Mouse (Mus musculus): ENCODE results near the gene Tsfm.

The Tsfm gene

DNA sequence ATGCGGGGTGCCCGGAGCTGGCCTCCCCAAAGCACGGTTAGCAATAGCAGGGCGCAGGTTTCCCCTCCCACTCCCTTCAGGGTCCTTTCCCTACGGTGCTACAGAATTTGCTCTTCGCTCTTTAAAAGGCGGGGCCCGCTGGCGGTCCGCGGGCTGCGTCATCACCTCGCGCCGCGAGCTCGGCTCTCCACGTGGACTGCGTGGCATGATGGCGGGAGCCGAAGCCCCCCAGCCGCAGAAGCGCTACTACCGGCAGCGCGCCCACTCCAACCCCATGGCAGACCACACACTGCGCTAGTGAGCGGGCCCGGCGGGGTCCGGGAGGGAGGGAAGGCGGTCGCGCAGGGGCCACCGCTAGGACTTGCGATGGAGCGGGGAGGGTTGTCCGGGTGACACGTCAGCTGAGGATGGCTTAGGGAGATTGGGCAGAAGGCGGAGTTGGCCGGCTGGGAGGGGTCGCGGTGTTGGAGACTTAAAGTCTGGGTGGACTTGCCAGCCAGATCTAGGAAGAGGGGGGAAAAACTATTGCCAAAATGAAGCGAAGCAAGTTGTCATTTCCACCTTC lies 11.2 kb upstream of the Tsfm start:
- peak; percentile 94 for DNase-seq (ENCODE audit: low read depth, low spot score)

DNA sequence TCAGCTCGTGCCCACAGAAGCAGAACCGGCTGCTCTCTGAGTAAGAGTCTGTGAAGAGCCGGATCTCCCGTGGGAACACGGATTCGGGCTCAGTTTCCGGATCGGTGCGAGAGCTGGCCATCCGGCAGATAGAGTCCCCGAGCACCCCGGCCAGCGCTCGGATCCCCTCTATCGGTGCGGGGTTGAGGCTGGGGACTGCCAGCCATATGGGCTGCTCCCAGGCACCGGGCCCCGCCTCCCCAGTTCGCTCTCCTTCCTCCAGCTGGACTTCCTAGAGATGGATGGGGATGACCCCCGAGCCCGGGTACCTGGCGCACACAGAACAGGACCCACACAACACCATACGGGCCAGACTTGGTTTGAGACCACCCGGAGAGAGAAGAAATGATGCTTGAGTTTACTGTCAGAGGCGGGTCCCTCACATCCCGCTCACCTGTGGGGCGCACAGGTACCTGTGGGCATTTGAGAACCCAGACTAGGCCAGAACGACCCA lies 10.7 kb upstream of the Tsfm start, which contains the start of the genes Mettl1 and Eef1akmt3:
Mettl1 (plus strand) TSS at position 141 of the 493 bp plus-strand sequence.
Eef1akmt3 (minus strand) TSS at position 240 of the 493 bp plus-strand sequence.
- DNase-seq (ENCODE audit: low read depth, low spot score): no peak

DNA sequence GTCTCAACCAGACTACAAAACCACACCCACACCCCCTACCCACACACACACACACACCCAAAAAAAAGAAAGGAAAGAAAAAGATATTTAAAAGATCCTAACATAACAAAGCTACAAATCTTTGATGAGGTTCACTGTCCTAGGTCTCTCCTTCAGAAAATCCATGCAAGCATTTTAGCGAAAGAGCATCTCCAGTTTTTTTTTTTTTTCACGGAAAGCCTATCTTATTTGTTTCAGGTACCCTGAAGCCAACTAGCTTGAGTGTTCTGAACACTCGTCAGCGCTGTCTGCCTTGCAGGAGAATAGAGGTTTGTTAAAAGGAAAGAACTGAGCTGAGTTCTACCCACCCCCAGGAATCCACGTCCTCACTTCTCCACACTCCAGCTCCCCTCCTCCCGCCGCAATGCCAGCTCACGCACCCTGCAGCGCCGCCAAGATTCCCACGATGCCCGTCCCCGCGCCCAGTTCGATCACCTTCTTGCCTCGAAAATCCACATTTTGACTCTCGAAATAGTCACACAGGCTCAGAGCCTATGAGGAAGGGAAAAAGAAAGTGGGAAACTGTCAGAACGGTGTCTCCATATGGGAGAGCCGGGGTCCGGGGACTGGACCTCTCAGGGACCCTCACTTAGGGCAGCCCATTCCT lies 10.1 kb upstream of the Tsfm start:
- DNase-seq (ENCODE audit: low read depth, low spot score): no peak

DNA sequence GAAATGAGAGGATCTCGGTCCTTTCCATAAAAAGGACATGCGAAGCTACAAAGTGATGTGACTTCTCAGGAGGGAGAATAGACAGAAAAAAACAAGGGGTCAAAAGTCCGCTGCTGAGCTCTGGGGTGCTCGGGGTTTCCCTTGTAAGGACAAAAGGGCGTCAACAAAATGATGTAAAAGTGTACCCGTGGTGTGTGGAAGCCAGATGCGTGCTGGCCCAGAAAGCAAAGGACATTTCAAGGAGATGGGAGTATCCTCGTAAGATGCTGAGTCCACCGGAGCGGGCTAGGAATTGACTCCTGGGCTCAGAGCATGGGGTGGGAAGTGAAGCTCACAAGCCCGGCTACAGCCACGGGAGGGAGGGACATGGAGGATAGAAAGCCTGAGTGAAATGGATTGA lies 7.0 kb upstream of the Tsfm start:
- no peak for DNase-seq (ENCODE audit: low read depth, low spot score)

DNA sequence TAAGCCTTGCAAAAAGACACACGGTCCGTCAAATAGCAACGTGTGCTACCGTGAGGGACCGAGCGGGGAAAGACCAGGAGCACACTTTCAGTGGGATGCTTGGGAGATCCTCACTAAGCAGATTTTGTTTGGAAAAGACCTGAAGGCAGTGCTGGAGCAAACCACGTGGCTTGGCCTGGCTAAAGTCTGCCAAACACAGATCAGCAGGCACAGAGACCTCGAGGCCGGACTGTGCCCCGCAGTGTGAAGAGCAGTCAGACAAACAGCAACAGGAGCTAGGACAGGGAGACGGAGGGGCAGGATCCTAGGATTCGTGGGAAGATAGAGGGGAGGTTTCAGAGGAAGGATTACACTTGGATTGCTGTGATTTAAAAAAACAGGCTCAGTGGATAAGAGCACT lies 5.6 kb upstream of the Tsfm start:
- no peak for DNase-seq (ENCODE audit: low read depth, low spot score)

DNA sequence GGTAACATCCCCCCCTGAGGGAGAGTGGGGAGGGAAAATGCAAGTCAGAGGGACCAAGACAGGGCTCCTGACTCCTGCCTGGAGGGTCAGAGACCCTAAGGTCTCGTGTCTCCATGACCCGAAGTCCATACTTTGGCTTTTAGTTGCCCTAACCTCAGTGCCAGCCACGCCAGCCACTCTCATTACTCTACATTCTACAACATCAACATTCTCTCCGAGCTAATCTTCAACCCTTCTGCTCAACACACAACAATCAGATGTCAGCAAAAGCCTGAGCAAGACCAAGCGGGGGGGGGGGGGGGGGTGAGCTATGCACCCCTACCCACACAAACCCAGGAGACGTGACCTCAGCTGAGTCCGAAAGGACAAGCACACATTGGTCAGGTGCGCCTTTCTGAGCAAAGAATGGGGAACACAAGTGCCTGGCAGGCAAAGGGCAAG lies 2.7 kb upstream of the Tsfm start:
- DNase-seq (ENCODE audit: low read depth, low spot score): no peak

DNA sequence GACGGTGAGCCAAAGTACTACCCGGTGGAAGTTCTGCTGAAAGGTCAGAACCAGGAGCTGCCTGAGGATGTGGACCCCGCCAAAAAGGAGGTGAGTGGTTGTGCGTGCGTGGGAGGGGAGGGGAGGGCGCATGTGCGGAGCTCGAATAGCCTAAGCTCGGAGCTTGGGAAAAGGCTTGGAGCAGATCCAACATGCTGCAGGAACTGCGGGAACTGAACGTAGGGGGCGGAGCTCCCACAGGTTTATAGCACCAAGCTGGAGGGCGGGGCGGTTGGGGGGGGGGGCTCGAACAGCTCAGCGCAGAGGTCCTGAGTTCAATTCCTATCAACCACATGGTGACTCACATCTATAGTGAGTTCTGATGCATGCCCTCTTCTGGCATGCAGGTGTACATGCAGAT lies 12.2 kb downstream of the Tsfm start:
- DNase-seq (ENCODE audit: low read depth, low spot score): peak; percentile 68

DNA sequence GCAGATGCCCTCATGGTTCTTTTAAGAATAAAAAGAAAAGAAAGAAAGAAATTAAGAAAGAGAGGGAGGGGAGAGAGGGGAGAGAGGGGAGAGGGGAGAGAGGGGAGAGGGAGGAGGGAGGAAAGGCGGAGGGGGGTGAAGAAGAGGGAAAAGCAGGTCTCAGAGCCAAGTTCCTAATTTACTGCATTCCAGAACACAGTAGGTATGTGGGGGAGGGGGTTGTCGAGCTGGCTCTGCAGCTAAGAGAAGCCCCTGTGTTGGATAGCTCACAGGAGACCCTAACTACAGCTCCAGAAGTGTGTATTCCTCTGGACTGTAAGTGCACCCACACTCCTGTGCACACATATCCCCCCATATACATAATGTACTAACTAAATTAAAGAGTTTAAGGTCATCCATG lies 13.6 kb downstream of the Tsfm start:
- no peak for DNase-seq (ENCODE audit: low read depth, low spot score)

DNA sequence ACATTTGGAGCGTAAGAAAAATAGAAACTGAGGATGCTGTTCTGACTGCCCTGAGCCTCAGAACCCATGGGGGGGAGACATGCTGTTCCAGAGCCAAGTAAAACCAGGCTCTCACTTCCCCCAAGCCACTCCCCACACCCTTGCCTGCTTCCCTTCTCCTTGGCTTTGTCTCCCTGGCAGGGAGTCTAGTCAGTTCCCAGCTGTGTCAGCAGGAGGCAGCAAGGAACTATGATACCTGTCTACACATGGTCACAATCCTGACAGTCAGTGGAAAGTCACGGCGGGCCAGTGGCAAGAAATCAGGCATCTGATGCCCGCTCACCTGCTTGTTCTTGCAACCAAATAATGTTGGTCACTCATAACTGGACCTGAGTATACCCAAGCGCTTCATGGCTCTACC lies 14.2 kb downstream of the Tsfm start:
- peak; percentile 74 for DNase-seq (ENCODE audit: low read depth, low spot score)

DNA sequence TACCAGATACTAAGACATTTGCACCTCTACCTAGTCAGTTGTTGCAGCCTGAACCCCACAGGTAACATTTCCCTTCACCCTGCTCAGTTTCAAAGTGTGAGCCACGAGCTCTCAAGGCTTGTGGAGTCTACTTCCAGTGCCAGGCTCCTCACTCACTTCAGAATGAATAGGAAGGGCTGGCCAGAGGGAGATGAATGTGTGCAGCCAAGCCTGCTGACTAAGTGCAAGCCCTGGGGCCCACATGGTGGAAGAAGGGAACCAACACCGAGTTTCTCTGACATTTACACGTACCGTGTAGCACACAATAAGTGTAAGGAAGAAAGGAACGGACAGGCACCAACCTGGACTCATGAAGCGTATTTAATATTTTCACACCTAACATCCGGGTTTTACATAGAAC lies 26.8 kb downstream of the Tsfm start:
- DNase-seq (ENCODE audit: low read depth, low spot score): no peak

DNA sequence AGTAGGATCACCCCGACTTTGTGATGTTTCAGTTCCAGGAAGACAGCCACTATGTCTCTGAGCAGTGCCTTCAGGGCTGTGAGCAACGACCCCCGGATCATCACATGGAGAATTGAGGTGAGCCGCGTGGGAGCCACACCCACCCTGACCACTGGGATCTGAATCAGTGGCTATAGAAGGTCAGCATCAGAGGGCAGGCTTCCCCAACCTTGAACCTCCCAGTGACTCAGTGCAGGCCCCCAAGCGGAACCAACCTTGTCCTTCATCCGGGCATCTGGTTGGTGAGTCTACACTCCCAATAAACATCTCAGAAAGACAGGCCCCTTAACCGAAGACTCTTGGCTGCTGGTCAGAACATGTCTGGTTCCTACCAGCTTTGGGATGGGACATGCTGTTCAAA lies 27.3 kb downstream of the Tsfm start:
- no peak for DNase-seq (ENCODE audit: low read depth, low spot score)

DNA sequence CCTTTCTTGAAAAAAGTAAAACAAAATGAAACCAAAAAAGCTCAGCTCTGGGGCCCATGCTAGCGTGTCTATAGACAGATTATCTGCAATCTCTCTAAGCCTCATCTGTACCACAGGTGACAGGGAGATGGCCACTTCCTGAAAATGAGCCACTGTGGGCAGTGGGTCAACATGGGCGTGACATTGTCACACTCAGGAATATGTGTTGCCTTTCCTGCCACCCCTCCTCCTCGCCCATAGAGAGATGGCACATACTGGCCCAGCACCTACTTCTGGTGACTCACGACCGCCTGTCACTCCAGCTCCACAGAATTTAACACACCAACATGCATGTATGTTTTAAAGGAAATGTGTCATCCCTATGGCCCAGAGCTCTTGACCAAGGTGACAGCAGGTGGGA lies 27.9 kb downstream of the Tsfm start:
- DNase-seq (ENCODE audit: low read depth, low spot score): no peak

DNA sequence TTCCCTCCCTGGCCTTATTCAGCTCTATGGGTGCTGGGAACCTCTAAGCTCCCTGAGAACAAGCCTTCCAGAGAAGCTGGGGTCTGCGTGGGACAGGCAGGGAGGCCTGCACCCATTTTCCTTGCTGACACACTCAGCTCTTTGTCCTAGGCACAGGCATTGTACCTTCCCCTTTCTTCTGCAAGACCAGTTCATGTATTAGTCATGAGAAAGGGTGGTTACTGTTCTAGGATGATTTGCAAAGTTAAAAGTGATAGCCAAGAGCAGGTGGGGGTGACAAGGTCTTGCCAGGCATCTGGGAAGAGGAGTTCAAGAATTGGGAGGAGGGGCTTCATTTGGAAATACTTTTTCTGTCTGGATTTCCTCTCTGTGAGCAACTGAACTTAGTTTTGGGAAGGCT lies 28.6 kb downstream of the Tsfm start:
- no peak for DNase-seq (ENCODE audit: low read depth, low spot score)

DNA sequence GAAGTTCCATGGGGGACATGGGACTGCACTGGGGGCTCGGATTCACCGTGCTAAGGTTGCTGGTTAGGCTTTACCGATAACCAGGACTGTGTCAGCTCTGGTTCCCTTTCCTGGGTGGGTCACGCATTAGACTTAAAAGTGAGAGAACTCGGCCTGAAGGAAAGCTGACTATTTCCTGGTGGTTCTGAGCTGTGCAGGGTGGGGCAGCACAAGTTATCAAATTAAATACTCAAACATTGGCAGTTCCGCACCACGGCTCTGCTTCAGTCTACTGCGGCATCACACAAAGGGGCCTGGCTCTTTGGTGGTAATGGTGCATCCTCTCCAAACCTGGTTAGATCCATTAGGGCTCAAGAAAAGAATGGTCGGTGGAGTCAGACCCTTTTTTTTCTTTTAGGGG lies 29.3 kb downstream of the Tsfm start:
- DNase-seq (ENCODE audit: low read depth, low spot score): no peak

DNA sequence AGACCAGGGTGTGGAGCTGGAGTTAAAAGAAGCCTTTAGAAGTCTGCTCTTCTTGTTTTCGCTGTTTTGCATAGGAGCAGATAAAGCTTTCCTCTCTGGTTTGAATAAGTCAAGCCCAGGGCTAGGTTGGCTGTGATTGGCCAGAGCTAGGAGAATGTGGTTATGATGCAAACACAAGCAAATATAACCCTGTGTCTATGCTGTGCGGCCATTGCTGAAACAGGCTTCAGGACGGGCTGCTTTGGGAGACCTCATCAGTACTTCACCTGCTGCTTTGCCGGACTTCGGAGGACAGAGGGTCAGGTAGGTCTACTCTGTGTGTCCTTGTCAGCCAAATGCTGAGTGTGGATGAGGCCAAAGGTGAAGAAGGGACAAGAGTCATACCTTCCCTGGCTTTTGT lies 30.1 kb downstream of the Tsfm start, which contains the start of gene Avil:
Avil (plus strand) TSS at position 181 of the 400 bp plus-strand sequence.
- DNase-seq (ENCODE audit: low read depth, low spot score): no peak

DNA sequence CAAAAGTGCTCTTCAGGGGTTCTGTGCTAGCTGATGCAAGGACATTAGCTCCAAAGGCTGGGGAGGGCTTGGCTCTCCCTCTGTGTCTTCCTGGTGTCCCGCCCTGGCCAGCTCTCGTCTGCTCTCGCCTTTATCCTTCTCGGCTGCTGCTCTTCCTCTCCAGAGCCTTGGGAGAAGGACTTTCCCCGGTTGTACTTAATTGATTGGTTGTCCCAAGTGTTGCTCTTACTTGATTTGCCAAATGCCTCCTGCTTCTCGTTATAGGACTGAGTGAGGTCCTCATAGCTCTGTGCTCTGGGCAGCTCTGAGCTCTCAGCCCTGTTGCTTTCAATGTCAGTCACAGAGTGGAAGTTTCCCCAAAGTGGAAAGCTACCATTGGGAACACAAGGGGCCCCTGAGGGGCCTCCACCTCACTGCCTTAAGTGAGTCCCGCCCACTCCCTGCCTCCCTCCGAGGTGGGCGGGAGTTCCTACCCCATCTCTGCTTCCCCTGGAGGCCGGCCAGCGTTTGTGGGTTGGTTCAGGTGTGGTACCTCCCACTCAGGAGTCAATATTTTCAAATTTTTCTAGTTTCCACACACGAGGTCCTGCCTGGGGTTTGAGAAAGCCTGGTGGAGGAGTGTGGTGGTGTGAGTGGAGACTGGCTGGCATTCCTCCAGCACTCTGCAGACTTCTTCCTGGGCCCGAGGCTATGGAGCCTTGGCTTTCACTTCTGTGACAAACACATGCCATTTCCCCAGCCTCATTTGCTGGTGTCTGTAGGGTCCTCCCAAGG lies 33.1 kb downstream of the Tsfm start:
- DNase-seq (ENCODE audit: low read depth, low spot score): no peak

DNA sequence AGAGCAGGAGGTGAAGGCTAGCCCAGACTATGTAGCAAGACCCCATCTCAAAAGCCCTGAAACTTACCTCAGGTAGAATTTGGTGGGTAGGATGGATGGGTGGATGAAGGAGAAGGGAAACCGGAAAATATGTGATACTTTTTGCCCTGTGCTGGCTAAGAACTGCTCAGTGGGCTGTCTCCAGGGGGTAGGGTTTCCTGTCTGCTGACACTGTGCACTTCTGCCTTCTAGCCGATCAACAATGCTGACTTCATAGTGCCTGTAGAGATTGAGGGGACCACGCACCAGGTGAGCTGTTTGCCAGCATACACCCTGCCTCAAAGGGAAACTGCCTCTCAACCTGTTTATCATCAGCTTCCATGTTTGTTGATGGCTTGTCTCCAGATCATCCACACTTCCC lies 37.0 kb downstream of the Tsfm start:
- DNase-seq (ENCODE audit: low read depth, low spot score): no peak

DNA sequence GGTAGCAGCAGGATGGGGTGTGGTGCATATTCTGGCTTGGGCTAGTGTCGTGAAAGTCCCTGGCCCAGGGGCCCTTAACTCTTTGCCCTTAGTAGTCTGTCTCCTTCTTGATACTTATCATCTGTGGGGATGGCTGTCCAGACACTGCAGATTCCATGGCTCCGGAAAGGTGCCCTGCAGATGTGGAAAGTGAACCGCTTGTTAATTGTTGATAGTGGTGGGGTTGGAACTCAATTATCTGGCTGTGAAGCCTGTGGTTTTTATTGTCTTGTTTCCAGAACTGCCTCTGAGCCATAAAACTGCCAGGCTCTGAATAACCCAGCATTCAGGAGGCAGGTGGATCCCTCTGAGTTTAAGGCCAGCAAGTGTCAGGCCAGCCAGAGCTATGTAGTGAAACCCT lies 39.0 kb downstream of the Tsfm start:
- DNase-seq (ENCODE audit: low read depth, low spot score): no peak

DNA sequence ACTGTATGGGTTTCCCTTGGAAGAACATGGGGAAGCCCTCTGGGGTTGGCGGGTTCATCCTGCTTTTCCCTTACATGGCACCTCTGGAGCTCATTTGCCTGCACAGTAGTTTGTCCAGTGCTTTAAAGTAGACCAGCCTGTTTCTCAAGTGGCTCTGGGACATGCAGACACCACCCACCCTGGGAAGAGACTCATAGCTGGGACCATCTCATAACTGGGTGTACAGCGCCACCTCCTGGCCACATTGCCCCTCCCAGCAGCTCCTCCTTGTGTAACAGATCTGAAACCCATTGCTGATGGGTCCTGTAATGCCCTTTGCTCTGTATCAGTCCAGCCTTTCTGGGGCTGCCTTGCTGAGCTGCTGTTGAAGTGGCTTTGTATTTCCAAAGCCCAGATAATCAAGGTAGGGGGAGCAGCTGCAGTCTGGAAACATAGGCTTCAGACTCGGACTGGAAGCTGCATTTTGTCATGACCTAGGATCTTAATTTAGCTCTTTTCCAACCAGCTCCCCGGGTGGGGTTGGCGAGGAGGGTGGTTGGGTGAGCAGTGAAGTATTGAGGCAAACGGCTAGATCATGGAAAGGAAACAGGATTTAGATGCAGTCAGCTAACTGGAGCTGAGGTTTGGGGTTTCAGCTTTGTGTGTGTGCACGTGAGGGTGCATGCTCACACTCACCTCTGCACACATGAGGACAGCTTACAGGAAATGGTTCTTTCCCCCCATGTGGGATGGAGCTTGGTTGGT lies 40.2 kb downstream of the Tsfm start:
- peak; percentile 90 for DNase-seq (ENCODE audit: low read depth, low spot score)

DNA sequence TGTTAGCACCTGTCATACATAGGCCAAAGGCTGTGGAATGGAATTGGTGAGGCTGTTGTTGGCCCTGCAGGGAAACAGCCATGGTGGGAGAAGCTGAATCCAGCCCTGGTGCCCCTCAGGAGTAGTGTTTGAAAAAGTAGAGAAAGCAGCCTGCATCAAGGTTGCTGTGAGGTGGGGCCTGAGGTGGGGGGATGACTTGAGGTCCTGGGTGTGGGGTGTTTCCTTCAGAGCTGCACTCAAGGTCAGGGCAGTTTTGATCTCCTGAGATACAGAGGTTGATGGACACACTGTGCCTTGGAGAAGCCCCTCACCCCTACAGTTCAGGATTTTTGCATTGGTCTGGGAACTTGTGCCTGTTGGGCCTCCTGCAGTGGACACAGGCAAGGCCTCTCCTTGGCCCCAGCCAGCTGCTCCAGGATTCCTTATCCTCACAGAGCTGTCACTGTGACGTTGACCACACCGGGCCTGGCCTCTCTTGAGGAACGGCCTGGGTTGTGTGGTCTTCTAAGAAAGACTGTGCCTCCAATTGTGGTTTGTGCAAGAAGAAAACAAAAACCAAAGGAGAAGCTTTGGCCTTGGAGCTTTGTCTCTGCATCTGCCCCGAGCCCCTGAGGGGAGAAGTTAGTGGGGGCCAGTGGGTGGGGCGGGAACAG lies 42.0 kb downstream of the Tsfm start:
- no peak for DNase-seq (ENCODE audit: low read depth, low spot score)
